Mouse (Mus musculus) stomach, embryonic 16.5 days (tissue): ENCODE measurements at regions not wholly inside any gene's neighbourhood (a gene's known extent, or its start where the extent isn't known, plus 50 kb on each side); places are given as distances from the start of the nearest gene placed in this dataset.

ENCODE experiments used
- ATAC-seq: fragments of 200-750 bp; cut with Nextera tagmentation; 2 replicates; pipeline ENCODE4 v1.8.0; 2017; ENCODE audit warnings: moderate number of reproducible peaks, moderate TSS enrichment; ENCODE audit not compliant: insufficient read depth, low FRiP score
- H3K27ac ChIP-seq: fragments of 300-500 bp; sonication (generic); 2 replicates; pipeline ENCODE4 v1.5.1; 2014; ENCODE audit warnings: low read length
- H3K27me3 ChIP-seq: fragments of 300-500 bp; sonication (generic); 2 replicates; pipeline ENCODE4 v1.6.1; 2014; ENCODE audit warnings: low read length, control low read depth, mixed read lengths; ENCODE audit not compliant: control insufficient read depth, insufficient read depth
- H3K36me3 ChIP-seq: fragments of 300-500 bp; sonication (generic); 2 replicates; pipeline ENCODE4 v1.6.1; 2014; ENCODE audit warnings: low read length; ENCODE audit not compliant: control insufficient read depth, insufficient read depth
- H3K4me1 ChIP-seq: fragments of 300-500 bp; sonication (generic); 2 replicates; pipeline ENCODE4 v1.6.1; 2014; ENCODE audit warnings: low read length, control low read depth, mixed read lengths; ENCODE audit not compliant: control insufficient read depth, insufficient read depth
- H3K4me2 ChIP-seq: fragments of 300-500 bp; sonication (generic); 2 replicates; pipeline ENCODE4 v1.6.1; 2014; ENCODE audit warnings: low read depth, low read length, mixed read lengths
- H3K4me3 ChIP-seq: fragments of 300-500 bp; sonication (generic); replicated peaks from 2 replicates; pipeline ENCODE4 v1.5.1; 2014; ENCODE audit warnings: mild to moderate bottlenecking, low read length
- H3K9ac ChIP-seq: fragments of 300-500 bp; sonication (generic); 2 replicates; pipeline ENCODE4 v1.6.1; 2014; ENCODE audit warnings: low read length
- H3K9me3 ChIP-seq: fragments of 300-500 bp; sonication (generic); replicated peaks from 2 replicates; pipeline ENCODE4 v1.6.1; 2016; ENCODE audit warnings: low read length, control low read depth; ENCODE audit not compliant: control insufficient read depth
- WGBS: fragments of 180-500 bp; shearing (Covaris S2); extraction: QIAGEN DNeasy Blood & Tissue Kit; methylation state at CpG from one replicate; pipeline ENCODE4 v1.1.7; 2014; 5-methylcytosine and 5-hydroxymethylcytosine counted together

- Histone ChIP-seq H3K4me3 (no peak overlapping the region), H3K9ac (no peak overlapping the region), H3K4me2 (no peak overlapping the region), H3K27ac (no peak overlapping the region), H3K4me1 (peaks cover 12% of the 10 kb centered on the region), H3K9me3 (no peaks in the 10 kb centered on the region), H3K36me3 (no peaks in the 10 kb centered on the region), H3K27me3 (no peaks in the 10 kb centered on the region)
- WGBS: 88% methylated on average over 11 of the region's 11 CpGs
- no peak for ATAC-seq
Measured at GRCm38 (mm10) chr1:119301258-119301657, 120.8 kb downstream of the Inhbb start.

GRCm38 (mm10) chr1:119299842-119300752, 122.0 kb downstream of the Inhbb start:
- WGBS: 77% methylated on average over 12 of the region's 12 CpGs
- Histone ChIP-seq H3K36me3 (no peaks in the 10 kb centered on the region), H3K27me3 (no peaks in the 10 kb centered on the region), H3K4me1 (peaks cover 7% of the 10 kb centered on the region; the same call in 1 of the 2 replicates), H3K27ac (no peak overlapping the region), H3K9ac (no peak overlapping the region), H3K9me3 (no peaks in the 10 kb centered on the region), H3K4me2 (no peak overlapping the region), H3K4me3 (no peak overlapping the region)
- ATAC-seq: no peak

- H3K9ac ChIP-seq: no peak overlapping the region
- H3K4me1 ChIP-seq: no peaks in the 10 kb centered on the region
- no peak for ATAC-seq
- H3K36me3 ChIP-seq: no peaks in the 10 kb centered on the region
- H3K4me2 ChIP-seq: no peak overlapping the region
- H3K27me3 ChIP-seq: no peaks in the 10 kb centered on the region
- no peaks in the 10 kb centered on the region for H3K9me3 ChIP-seq
- H3K27ac ChIP-seq: no peak overlapping the region
- 81% methylated on average over 6 of the region's 6 CpGs for WGBS
- H3K4me3 ChIP-seq: no peak overlapping the region
Measured at GRCm38 (mm10) chr1:119298696-119299230, 123.3 kb downstream of the Inhbb start.

GRCm38 (mm10) chr1:119295121-119295520, 126.9 kb downstream of the Inhbb start:
- H3K27ac ChIP-seq: no peak overlapping the region
- 77% methylated on average over 8 of the region's 8 CpGs for WGBS

GRCm38 (mm10) chr1:119293839-119294238, 128.2 kb downstream of the Inhbb start:
- Histone ChIP-seq H3K9me3 (no peaks in the 10 kb centered on the region), H3K4me2 (no peak overlapping the region), H3K27ac (no peak overlapping the region), H3K4me1 (no peaks in the 10 kb centered on the region), H3K36me3 (no peaks in the 10 kb centered on the region), H3K27me3 (no peaks in the 10 kb centered on the region), H3K4me3 (no peak overlapping the region), H3K9ac (no peak overlapping the region)
- ATAC-seq: no peak
- WGBS: 79% methylated on average over 9 of the region's 9 CpGs

More at GRCm38 (mm10) chr1:119295121-119295520, 126.9 kb downstream of the Inhbb start:
- H3K27me3 ChIP-seq: no peaks in the 10 kb centered on the region
- H3K9ac ChIP-seq: no peak overlapping the region
- no peak overlapping the region for H3K4me2 ChIP-seq
- ATAC-seq: no peak
- no peaks in the 10 kb centered on the region for H3K9me3 ChIP-seq
- H3K36me3 ChIP-seq: no peaks in the 10 kb centered on the region
- no peak overlapping the region for H3K4me3 ChIP-seq
- H3K4me1 ChIP-seq: no peaks in the 10 kb centered on the region

GRCm38 (mm10) chr1:119292216-119292615, 129.8 kb downstream of the Inhbb start:
- no peaks in the 10 kb centered on the region for H3K4me1 ChIP-seq
- no peak for ATAC-seq
- H3K9ac ChIP-seq: no peak overlapping the region
- H3K36me3 ChIP-seq: no peaks in the 10 kb centered on the region
- no peak overlapping the region for H3K27ac ChIP-seq
- no peaks in the 10 kb centered on the region for H3K9me3 ChIP-seq
- no peaks in the 10 kb centered on the region for H3K27me3 ChIP-seq
- H3K4me2 ChIP-seq: no peak overlapping the region
- 63% methylated on average over 7 of the region's 7 CpGs for WGBS
- no peak overlapping the region for H3K4me3 ChIP-seq

- H3K4me3 ChIP-seq: no peak overlapping the region
- peak; percentile 77 for ATAC-seq
Measured at GRCm38 (mm10) chr1:119290165-119290916, 131.7 kb downstream of the Inhbb start.

GRCm38 (mm10) chr1:119289516-119290164, 132.4 kb downstream of the Inhbb start:
- 66% methylated on average over 11 of the region's 11 CpGs for WGBS
- peak overlapping the region; percentile 47; the same call in 1 of the 2 replicates for H3K27ac ChIP-seq
- no peak overlapping the region for H3K4me3 ChIP-seq
- peak; percentile 35; the same call in 1 of the 2 replicates for ATAC-seq
- no peak overlapping the region for H3K4me2 ChIP-seq
- H3K9me3 ChIP-seq: no peaks in the 10 kb centered on the region
- no peak overlapping the region for H3K9ac ChIP-seq
- H3K4me1 ChIP-seq: no peaks in the 10 kb centered on the region
- no peaks in the 10 kb centered on the region for H3K36me3 ChIP-seq
- no peaks in the 10 kb centered on the region for H3K27me3 ChIP-seq

More at GRCm38 (mm10) chr1:119290165-119290916, 131.7 kb downstream of the Inhbb start:
- Histone ChIP-seq H3K4me1 (no peaks in the 10 kb centered on the region), H3K9ac (no peak overlapping the region), H3K4me2 (peak overlapping the region; percentile 26; the same call in 1 of the 2 replicates), H3K27me3 (no peaks in the 10 kb centered on the region), H3K27ac (peak overlapping the region; percentile 47; the same call in 1 of the 2 replicates), H3K36me3 (no peaks in the 10 kb centered on the region), H3K9me3 (no peaks in the 10 kb centered on the region)
- WGBS: 54% methylated on average over 8 of the region's 9 CpGs
